In the genomic region with DNA sequence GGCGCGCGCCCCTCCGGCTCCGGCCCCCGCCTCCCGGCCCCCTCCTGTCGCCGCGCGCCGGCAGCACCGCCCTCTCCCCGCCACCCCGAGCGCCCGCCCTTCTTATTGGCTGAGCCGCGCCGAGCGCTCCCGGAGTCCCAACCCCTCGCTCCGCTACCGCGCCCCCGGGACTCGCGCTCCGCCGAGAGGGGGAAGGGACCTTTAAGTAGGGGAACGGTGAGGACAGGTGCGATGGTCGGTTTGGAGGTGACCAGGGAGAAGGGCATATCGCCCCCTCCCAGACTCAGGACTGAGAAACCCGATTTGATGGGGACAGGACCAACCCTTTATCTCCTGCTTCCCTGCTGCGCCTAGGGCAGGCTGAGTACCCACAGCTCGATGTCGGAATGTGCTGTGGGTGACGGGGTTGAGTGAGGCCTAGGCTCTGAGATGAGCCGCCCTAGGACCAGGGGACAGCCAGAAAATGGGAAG, we compare ENCODE assay signal across 8 mouse cellular contexts. TPM values are rescaled to one million over a fixed set of nuclear protein-coding genes. Genes with fewer than 3 reads are reported as not detected.
DNase-seq lines count a peak whose midpoint lies in the region; ATAC-seq lines count a peak whose summit lies in the region.

No protein-coding gene starts in this region.

- H3K27ac ChIP-seq in lung, embryonic 15.5 days: peak overlapping the region; percentile 92

- no peaks in the 10 kb centered on the region for H3K9me3 ChIP-seq in lung, embryonic 15.5 days

- under 1% methylated on average over 32 of the region's 41 CpGs for WGBS in lung, embryonic 15.5 days

- H3K9ac ChIP-seq in lung, embryonic 15.5 days: peak overlapping the region; percentile 50; the same call in 1 of the 2 replicates

- no peaks in the 10 kb centered on the region for H3K36me3 ChIP-seq in lung, embryonic 15.5 days

- H3K4me2 ChIP-seq in lung, embryonic 15.5 days: peak overlapping the region; percentile 98

- H3K4me1 ChIP-seq in lung, embryonic 15.5 days: peaks cover 59% of the 10 kb centered on the region

- peaks cover 59% of the 10 kb centered on the region for H3K27me3 ChIP-seq in lung, embryonic 15.5 days

- H3K4me3 ChIP-seq in lung, embryonic 15.5 days: peak overlapping the region; percentile 66

- peak; percentile 38 to 43; a peak in 2 of 4 replicates for ATAC-seq in hematopoietic stem cell, adult 5-6 weeks (replicated peaks in 1 of 2; ENCODE audit: insufficient read depth in 1 of 2, low FRiP score in 2 of 2, low TSS enrichment in 1 of 2, low read depth in 1 of 2, poor library complexity in 2 of 2, severe bottlenecking in 2 of 2)
- ATAC-seq in lung, embryonic 15.5 days (ENCODE audit: borderline replicate concordance, extremely low read depth, low FRiP score, low TSS enrichment): peak; percentile 81

- DNase-seq in Muller cell, postnatal 12 days (ENCODE audit: inconsistent ontology term): peak; percentile 86
- DNase-seq in cerebellum, adult 8-10 months: peak; percentile 86
- DNase-seq in frontal cortex, adult 2 months (ENCODE audit: extremely low spot score in 1 of 2, low spot score in 1 of 2): peak; percentile 59 to 89
- DNase-seq in layer of hippocampus, adult 9-11 months: peak; percentile 82
- DNase-seq in retina, postnatal 1 day: peak; percentile 95
- DNase-seq in B cell, adult 2 months: no peak

RNA-seq across cellular contexts. Expression of a gene that starts 0.3 kb away (rescaled TPM):
- 65.0 and 65.8 TPM in 2 replicates for polyA plus RNA-seq in frontal cortex, adult 2 months (2012; rRNA removed)
- total RNA-seq in hematopoietic stem cell, adult 5-6 weeks (2017): 2.6 and 4.8 TPM in 2 replicates
- polyA plus RNA-seq in lung, embryonic 15.5 days (2015; fragmentation: Nextera tagmentation; extraction: Ambion mirVana): 6.0 and 7.0 TPM in 2 replicates

RNA-seq across cellular contexts. Expression of a gene that starts 12.9 kb away (rescaled TPM):
- 10.1 and 10.7 TPM in 2 replicates for polyA plus RNA-seq in frontal cortex, adult 2 months (2012; rRNA removed)
- not detected in 2 replicates for total RNA-seq in hematopoietic stem cell, adult 5-6 weeks (2017)
- polyA plus RNA-seq in lung, embryonic 15.5 days (2015; fragmentation: Nextera tagmentation; extraction: Ambion mirVana): 17.1 and 18.8 TPM in 2 replicates

RNA-seq across cellular contexts. Expression of a gene that starts 40.2 kb away (rescaled TPM):
- 3.0 and 4.7 TPM in 2 replicates for polyA plus RNA-seq in frontal cortex, adult 2 months (2012; rRNA removed)
- 3.8 and 5.6 TPM in 2 replicates for total RNA-seq in hematopoietic stem cell, adult 5-6 weeks (2017)
- polyA plus RNA-seq in lung, embryonic 15.5 days (2015; fragmentation: Nextera tagmentation; extraction: Ambion mirVana): 0.64 and 0.77 TPM in 2 replicates

RNA-seq across cellular contexts. Expression of a gene that starts 41.7 kb away (rescaled TPM):
- polyA plus RNA-seq in frontal cortex, adult 2 months (2012; rRNA removed): 49.5 and 53.9 TPM in 2 replicates
- 8.6 and 19.1 TPM in 2 replicates for total RNA-seq in hematopoietic stem cell, adult 5-6 weeks (2017)
- polyA plus RNA-seq in lung, embryonic 15.5 days (2015; fragmentation: Nextera tagmentation; extraction: Ambion mirVana): 44.7 and 49.6 TPM in 2 replicates

Comparison
In these comparisons a context has a peak if more than half of its experiments do, and no peak if none do; other contexts are left out.
1. DNase-seq: peak in Muller cell, postnatal 12 days (single experiment), cerebellum, adult 8-10 months (single experiment), frontal cortex, adult 2 months (2 of 2), layer of hippocampus, adult 9-11 months (single experiment) and retina, postnatal 1 day (single experiment); none in B cell, adult 2 months (0 of 2).